Mouse (Mus musculus) lung, embryonic 16.5 days (tissue): ENCODE measurements around the gene Timp3. TPM values are rescaled to one million over a fixed set of nuclear protein-coding genes. Genes with fewer than 3 reads are reported as not detected.

Source experiments
- ATAC-seq: fragments of 200-750 bp; cut with Nextera tagmentation; 2 replicates; pipeline ENCODE4 v1.8.0; 2017; ENCODE audit warnings: low read depth, mild to moderate bottlenecking, moderate library complexity
- H3K27ac ChIP-seq: fragments of 300-500 bp; sonication (generic); 2 replicates; pipeline ENCODE4 v1.5.1; 2014; ENCODE audit warnings: mild to moderate bottlenecking, control low read depth, low read length
- H3K27me3 ChIP-seq: fragments of 300-500 bp; sonication (generic); 2 replicates; pipeline ENCODE4 v1.6.1; 2014; ENCODE audit warnings: low read depth, low read length, mixed read lengths; ENCODE audit not compliant: control insufficient read depth, insufficient read depth
- H3K36me3 ChIP-seq: fragments of 300-500 bp; sonication (generic); 2 replicates; pipeline ENCODE4 v1.6.1; 2014; ENCODE audit warnings: low read length; ENCODE audit not compliant: control insufficient read depth, insufficient read depth
- H3K4me1 ChIP-seq: fragments of 300-500 bp; sonication (generic); replicated peaks from 2 replicates; pipeline ENCODE4 v1.6.1; 2014; ENCODE audit warnings: low read length, mixed read lengths; ENCODE audit not compliant: control insufficient read depth, insufficient read depth
- H3K4me2 ChIP-seq: fragments of 300-500 bp; sonication (generic); 2 replicates; pipeline ENCODE4 v1.6.1; 2014; ENCODE audit warnings: low read depth, low read length, control low read depth
- H3K4me3 ChIP-seq: fragments of 300-500 bp; sonication (generic); 2 replicates; pipeline ENCODE4 v1.5.1; 2014; ENCODE audit warnings: mild to moderate bottlenecking, low read length, control low read depth
- H3K9ac ChIP-seq: fragments of 300-500 bp; sonication (generic); 2 replicates; pipeline ENCODE4 v1.6.1; 2014; ENCODE audit warnings: low read length, control low read depth
- H3K9me3 ChIP-seq: fragments of 300-500 bp; sonication (generic); 2 replicates; pipeline ENCODE4 v1.6.1; 2016; ENCODE audit warnings: low read length; ENCODE audit not compliant: control insufficient read depth
- WGBS: fragments of 180-500 bp; shearing (Covaris S2); extraction: QIAGEN DNeasy Blood & Tissue Kit; methylation state at CpG from one replicate; pipeline ENCODE4 v1.1.7; 2014; 5-methylcytosine and 5-hydroxymethylcytosine counted together
- polyA plus RNA-seq: library from polyadenylated mRNA; unstranded; fragments of >200 nt; fragmentation: Nextera tagmentation; extraction: Ambion mirVana; gene quantifications from 2 replicates; pipeline ENCODE4 v1.2.1, GENCODE M21; 2015

Timp3 gene
- polyA plus RNA-seq, 1 experiment from 2014 or later, result 90.5 TPM

GRCm38 (mm10) chr10:86380626-86381025, 80.5 kb downstream of the Timp3 start:
- no peak overlapping the region for H3K9ac ChIP-seq
- no peaks in the 10 kb centered on the region for H3K9me3 ChIP-seq
- H3K4me3 ChIP-seq, result no peak overlapping the region
- no peaks in the 10 kb centered on the region for H3K36me3 ChIP-seq
- no peaks in the 10 kb centered on the region for H3K27me3 ChIP-seq
- 48% methylated on average over 2 of the region's 2 CpGs for WGBS
- no peak overlapping the region for H3K27ac ChIP-seq
- H3K4me1 ChIP-seq, result no peaks in the 10 kb centered on the region; the same call in 1 of the 2 replicates
- no peak overlapping the region for H3K4me2 ChIP-seq
- no peak for ATAC-seq

GRCm38 (mm10) chr10:86381150-86381921, 81.2 kb downstream of the Timp3 start:
- Histone ChIP-seq H3K9me3 (no peaks in the 10 kb centered on the region), H3K4me3 (no peak overlapping the region), H3K4me1 (no peaks in the 10 kb centered on the region), H3K36me3 (no peaks in the 10 kb centered on the region), H3K27me3 (no peaks in the 10 kb centered on the region), H3K4me2 (no peak overlapping the region), H3K9ac (no peak overlapping the region), H3K27ac (no peak overlapping the region)
- no peak for ATAC-seq
- 47% methylated on average over 9 of the region's 9 CpGs for WGBS

- Histone ChIP-seq H3K4me3 (no peak overlapping the region), H3K4me2 (no peak overlapping the region), H3K36me3 (no peaks in the 10 kb centered on the region), H3K27me3 (no peaks in the 10 kb centered on the region), H3K9ac (no peak overlapping the region), H3K27ac (no peak overlapping the region), H3K4me1 (peaks cover 5% of the 10 kb centered on the region; the same call in 1 of the 2 replicates), H3K9me3 (no peaks in the 10 kb centered on the region)
- 24% methylated on average over 2 of the region's 2 CpGs for WGBS
- no peak for ATAC-seq
These were observed 81.7 kb downstream of the Timp3 start for GRCm38 (mm10) chr10:86381922-86382260.

GRCm38 (mm10) chr10:86384655-86385054, 84.5 kb downstream of the Timp3 start:
- Histone ChIP-seq H3K4me3 (no peak overlapping the region), H3K36me3 (no peaks in the 10 kb centered on the region), H3K27ac (no peak overlapping the region), H3K27me3 (no peaks in the 10 kb centered on the region), H3K4me1 (peaks cover 21% of the 10 kb centered on the region; the same call in 1 of the 2 replicates), H3K9me3 (no peaks in the 10 kb centered on the region), H3K9ac (no peak overlapping the region), H3K4me2 (no peak overlapping the region)
- ATAC-seq, result no peak
- 91% methylated on average over 2 of the region's 2 CpGs for WGBS

- no peak overlapping the region for H3K4me3 ChIP-seq
- no peak for ATAC-seq
- H3K27ac ChIP-seq, result no peak overlapping the region
- no peaks in the 10 kb centered on the region for H3K36me3 ChIP-seq
- H3K9me3 ChIP-seq, result no peaks in the 10 kb centered on the region
- no peak overlapping the region for H3K9ac ChIP-seq
- 74% methylated on average over 4 of the region's 4 CpGs for WGBS
- no peak overlapping the region for H3K4me2 ChIP-seq
- peaks cover 23% of the 10 kb centered on the region for H3K4me1 ChIP-seq
- H3K27me3 ChIP-seq, result no peaks in the 10 kb centered on the region
These were observed 85.5 kb downstream of the Timp3 start for GRCm38 (mm10) chr10:86385656-86386055.

GRCm38 (mm10) chr10:86386232-86386631, 86.1 kb downstream of the Timp3 start:
- 75% methylated on average over 4 of the region's 4 CpGs for WGBS
- H3K36me3 ChIP-seq, result no peaks in the 10 kb centered on the region
- H3K27ac ChIP-seq, result no peak overlapping the region
- no peaks in the 10 kb centered on the region for H3K9me3 ChIP-seq
- no peak overlapping the region for H3K4me3 ChIP-seq
- H3K27me3 ChIP-seq, result no peaks in the 10 kb centered on the region
- no peak overlapping the region for H3K4me2 ChIP-seq
- no peak overlapping the region for H3K9ac ChIP-seq
- no peak for ATAC-seq
- peaks cover 23% of the 10 kb centered on the region for H3K4me1 ChIP-seq

- Histone ChIP-seq H3K4me3 (no peak overlapping the region), H3K27ac (no peak overlapping the region), H3K4me1 (peaks cover 23% of the 10 kb centered on the region), H3K9ac (no peak overlapping the region), H3K4me2 (no peak overlapping the region), H3K36me3 (no peaks in the 10 kb centered on the region), H3K9me3 (no peaks in the 10 kb centered on the region), H3K27me3 (no peaks in the 10 kb centered on the region)
- 36% methylated on average over 5 of the region's 5 CpGs for WGBS
- no peak; the same call in 1 of the 2 replicates for ATAC-seq
These were observed 87.8 kb downstream of the Timp3 start for GRCm38 (mm10) chr10:86387821-86388440.

- Histone ChIP-seq H3K36me3 (no peaks in the 10 kb centered on the region), H3K9me3 (no peaks in the 10 kb centered on the region), H3K9ac (no peak overlapping the region), H3K4me1 (peaks cover 23% of the 10 kb centered on the region), H3K4me2 (no peak overlapping the region), H3K27ac (no peak overlapping the region), H3K4me3 (no peak overlapping the region), H3K27me3 (no peaks in the 10 kb centered on the region)
- WGBS, result 85% methylated on average over 6 of the region's 6 CpGs
- ATAC-seq, result no peak
These were observed 88.6 kb downstream of the Timp3 start for GRCm38 (mm10) chr10:86388803-86389202.

GRCm38 (mm10) chr10:86389357-86389756, 89.2 kb downstream of the Timp3 start:
- no peaks in the 10 kb centered on the region for H3K36me3 ChIP-seq
- no peaks in the 10 kb centered on the region for H3K9me3 ChIP-seq
- no peak overlapping the region for H3K4me3 ChIP-seq
- 75% methylated on average over 3 of the region's 3 CpGs for WGBS
- H3K27ac ChIP-seq, result no peak overlapping the region
- H3K27me3 ChIP-seq, result no peaks in the 10 kb centered on the region
- peaks cover 23% of the 10 kb centered on the region for H3K4me1 ChIP-seq
- H3K9ac ChIP-seq, result no peak overlapping the region
- no peak overlapping the region for H3K4me2 ChIP-seq
- no peak for ATAC-seq
